Mouse (Mus musculus) gastrocnemius, adult 18-20 months (tissue): ENCODE results near the gene Nacc1. TPM values are rescaled to one million over a fixed set of nuclear protein-coding genes. Genes with fewer than 3 reads are reported as not detected.
"Not testable (repeated sequence)": the region's sequence is repeated elsewhere in the genome, so short reads cannot be mapped to it uniquely, and the experiment has no call there.

Experiments used
- DNase-seq: peaks from one replicate; pipeline ENCODE4 v3.0.0; 2021; ENCODE audit warnings: low spot score
- total RNA-seq, 2 experiments: library from RNA; stranded (reverse); gene quantifications; 2 replicates each; pipeline ENCODE4 v1.2.3; 2021

The Nacc1 gene
- total RNA-seq, 2 experiments from 2014 or later, result 19.3 to 22.8 TPM

DNA sequence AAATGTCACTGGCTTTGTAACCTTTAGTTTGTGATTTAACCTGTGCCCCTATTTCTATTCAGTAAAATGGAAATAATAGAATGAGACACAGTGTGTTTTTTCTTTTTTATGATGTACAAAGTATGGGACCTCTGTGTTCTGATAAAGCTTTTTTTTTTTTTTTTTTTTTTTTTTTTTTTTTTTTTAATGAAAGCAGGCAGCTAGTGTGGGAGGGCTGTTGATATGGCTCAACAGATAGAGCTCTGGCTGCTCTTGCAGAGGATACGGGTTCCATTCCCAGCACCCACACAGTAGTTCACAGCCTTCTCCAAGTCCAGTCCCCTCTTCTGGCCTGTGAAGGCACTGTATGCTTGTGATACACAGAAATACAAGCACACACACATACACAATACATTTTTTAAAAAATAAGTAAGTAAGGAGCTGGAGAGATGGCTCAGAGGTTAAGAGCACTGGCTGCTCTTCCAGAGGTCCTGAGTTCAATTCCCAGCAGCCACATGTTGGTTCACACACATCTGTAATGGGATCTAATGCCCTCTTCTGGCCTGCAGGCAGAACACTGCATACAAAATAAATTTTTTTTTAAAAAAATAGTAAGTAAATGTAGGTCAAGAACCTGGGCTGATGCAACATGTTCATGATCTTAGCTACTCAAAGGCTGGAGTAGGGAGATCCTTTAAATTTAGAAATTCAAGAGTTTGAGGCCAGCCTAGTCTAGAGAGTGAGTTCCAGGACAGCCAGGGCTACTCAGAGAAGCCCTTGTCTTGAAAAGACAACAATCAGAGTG lies 45.9 kb downstream of the Nacc1 start:
- DNase-seq, result no peak

DNA sequence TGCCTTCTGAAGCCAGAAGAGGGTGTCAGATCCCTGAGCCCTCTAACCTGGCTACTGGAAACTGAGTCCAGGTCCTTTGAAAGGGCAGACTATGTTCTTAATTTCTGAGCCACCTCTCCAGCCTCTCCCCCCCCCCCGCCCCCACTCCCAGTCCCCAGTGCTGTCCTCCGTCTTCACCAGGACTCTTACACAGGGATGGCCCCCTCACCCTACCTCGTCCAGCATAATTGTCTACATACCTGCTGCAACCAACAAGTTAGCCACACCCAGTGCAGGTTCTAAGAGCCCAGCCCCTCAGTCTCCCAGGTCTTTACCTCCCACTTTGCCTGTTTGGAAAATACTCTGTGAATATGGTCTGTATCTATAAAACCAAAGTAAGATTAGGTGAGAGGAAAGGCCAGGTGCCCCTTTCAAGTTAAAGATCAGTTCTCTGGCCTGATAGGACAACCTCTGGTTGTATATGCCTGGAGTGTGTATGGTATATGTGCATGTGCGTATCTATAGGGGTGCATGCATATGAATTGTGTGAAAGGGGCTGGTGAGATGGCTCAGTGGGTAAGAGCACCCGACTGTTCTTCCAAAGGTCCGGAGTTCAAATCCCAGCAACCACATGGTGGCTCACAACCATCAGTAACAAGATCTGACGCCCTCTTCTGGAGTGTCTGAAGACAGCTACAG lies 46.9 kb downstream of the Nacc1 start:
- DNase-seq, result no peak

DNA sequence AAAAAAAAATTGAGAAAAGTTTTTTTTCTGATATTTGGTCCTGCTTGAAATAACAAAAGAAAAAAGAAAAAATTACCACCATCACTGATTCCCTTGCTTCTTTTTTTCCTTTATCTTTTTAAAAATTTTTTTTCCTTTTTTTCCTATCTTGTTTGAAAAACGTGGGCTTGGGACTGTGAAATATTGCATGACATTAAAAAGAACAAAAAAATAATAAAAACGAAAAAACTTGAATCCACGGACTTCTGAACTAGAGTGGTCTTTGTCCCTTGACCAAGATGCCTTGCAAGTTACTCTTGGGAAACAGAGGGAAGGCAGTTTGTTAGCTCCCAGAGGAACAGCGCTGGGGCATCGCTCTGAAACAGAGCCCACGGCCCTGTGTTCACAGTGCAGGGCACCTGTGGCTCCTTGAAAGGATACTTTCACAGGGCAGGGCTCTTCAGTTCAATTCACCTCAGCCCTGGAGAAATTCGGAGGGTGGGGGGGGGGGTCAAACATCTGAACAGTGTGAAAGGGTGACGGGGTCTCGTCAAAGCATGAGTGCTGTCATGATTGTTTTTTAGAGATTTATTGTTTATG lies 47.6 kb downstream of the Nacc1 start:
- DNase-seq, result no peak

DNA sequence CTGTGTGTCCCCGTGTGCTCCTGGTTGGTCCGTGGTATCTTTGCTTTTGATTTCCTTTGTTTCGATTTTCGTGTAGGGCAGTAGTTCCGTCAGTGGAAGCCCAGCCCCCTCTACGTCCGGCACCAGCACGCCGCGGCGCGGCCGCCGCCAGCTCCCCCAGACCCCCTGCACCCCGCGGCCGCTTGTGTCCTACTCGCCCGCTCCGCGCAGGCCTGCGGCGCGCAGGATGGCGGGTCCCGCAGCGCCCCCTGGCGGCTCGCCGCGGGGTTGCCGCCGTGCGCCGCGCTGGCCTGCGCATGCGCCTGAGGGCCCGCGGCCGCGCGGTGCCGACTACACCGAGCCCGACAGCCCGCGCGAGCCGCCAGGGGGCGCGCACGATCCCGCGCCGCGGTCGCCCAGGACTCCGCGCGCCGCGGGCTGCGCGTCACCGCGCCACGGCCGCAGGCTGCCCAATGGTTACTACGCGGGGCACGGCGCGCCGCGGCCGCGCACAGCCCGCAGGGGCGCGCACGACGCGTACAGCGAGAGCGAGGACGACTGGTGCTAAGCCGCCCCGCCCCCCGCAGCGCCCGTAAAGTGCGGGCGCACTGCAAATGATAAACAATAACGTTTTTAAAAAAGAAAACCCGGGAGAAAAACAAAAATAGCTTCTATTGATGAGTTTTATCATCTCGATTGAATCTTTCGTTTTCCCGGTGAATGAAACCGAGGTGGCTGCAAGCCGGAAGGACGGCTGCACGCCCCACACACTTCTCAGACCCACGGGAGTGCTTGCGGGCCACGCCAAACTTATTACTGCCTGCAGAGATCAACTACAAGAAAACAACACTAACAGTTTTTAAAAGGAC lies 48.3 kb downstream of the Nacc1 start:
- peak; percentile 90 for DNase-seq

DNA sequence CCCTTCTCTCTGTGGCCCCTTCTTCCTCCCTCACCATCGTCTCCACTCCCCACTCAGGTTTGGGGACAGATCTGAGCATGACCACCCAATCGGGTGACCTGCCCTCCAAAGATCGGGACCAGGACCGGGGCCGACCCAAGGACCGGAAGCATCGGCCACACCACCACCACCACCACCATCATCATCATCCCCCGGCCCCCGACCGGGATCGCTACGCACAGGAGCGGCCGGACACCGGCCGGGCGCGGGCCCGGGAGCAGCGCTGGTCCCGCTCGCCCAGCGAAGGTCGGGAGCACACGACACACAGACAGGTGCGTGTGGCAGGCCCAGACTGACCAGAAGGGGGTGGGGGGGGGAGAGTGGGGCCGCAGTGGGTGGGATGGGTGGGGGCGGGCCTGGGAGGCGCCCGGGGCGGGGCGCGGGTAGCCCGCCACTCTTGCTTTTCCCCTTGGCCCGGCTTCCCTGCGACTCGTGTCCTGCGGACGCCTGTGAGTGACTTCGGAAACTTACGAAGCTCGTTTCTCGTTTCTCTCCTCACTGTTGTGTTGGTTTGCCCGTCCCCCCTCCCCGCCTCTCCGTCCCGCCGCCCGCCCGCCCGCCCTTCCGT lies 49.0 kb downstream of the Nacc1 start:
- no peak for DNase-seq

DNA sequence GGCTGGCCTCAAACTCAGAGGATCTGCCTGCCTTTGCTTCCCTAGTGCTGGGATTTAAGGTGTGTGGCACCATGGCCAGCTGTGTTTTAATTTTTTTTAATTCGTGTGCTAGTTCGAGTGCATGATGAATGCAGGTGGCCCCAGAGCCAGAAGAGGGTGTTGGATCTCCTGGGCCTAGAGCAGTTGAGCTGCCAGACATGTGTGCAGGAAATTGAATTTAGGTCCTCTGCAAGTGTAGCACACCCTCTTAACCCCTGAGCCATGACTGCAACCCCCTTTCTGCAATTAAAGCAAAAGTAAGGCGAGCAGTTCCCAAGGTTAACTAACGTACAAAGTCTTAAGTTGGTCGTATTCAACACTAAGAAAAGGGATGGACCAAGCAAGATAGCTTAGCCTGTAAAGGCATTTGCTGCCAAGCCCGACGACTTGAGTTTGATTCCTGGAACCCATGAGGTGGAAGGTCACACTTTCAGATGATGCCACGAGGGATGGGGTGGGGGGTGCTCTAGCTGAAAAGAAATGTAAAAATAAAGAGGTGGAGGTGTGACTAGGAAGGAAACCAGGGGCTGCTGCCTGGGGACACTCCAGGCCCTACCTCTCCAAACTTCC lies 49.6 kb downstream of the Nacc1 start:
- no peak for DNase-seq

DNA sequence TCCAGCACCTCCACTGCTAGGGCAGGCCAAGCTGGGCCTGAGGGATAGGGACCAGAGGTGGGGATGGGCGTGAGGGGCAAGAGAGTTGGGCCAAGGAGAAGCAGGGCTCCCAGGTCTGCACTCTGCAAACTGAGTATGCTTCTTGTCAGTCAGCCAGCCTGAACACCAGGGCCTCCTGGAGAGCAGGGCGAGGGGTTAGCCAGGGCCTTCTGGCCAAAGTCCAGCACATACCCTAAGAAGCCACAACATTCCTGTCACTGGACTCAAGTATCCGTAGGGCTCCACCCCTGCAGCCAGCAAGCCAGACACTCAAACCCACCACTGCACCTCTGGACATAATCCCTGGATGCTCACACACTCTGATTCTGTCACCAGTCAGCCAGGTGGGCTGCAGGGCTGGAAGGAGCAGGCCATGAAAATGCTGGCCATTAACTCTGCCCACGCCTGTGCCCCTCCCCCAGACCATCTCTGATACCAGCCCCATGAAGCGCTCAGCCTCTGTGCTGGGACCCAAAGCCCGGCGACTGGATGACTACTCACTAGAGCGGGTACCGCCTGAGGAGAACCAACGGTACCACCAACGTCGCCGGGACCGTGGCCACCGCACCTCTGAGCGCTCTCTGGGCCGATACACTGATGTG lies 51.5 kb downstream of the Nacc1 start:
- DNase-seq, result no peak

DNA sequence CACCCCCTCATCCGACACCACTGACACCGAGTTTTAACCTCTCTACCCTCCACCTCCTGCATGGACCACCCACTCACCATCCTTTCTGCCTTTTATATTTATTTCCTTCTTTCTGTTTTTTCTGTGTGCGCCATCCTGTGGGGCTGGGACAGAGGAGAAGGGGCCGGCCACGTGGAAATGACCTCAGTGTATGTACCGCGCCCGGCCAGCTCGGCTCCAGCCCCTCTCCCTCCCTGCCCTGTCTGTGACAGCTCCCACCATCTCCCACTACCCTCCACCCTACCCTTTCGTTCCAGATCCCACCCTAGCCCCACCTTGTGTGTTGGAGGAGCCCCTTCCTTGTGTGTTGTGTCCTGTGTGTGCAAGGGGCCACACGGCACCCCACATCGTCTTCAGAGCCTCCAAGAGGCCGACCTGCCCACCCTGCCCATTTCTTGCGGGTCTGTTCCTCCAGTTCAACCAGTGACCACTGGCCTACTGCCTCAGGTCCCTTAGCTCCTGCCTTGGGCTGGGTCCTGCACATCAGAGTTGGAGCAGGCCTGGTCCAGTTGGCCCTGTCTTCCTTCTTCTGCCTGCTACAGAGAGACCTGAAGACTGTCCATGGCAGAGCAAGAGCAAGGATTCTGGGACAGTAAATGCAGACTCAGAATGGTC lies 52.1 kb downstream of the Nacc1 start:
- no peak for DNase-seq

DNA sequence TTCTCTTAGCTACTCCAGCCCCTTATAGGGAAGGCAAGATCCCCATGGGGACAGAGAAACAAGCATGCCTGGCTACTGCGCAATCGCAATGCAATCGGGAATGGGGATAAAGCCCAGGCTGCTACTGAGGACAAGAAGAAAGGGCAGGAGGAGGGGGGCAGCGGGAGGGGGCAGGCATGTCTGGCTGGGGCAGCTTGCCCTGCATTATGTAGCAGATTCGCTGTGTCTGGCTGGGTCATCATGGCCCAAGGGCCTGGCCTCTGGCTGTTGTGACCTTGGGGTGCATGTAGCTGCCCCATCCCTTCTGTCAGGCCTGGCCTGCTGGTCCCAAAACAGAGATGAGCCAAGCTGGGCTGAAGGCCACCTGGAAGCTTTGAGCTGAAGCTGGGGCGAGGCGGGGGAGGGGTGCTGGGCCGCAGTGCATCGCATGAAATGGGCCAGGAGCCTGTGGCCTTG lies 52.8 kb downstream of the Nacc1 start:
- peak; percentile 82 for DNase-seq

DNA sequence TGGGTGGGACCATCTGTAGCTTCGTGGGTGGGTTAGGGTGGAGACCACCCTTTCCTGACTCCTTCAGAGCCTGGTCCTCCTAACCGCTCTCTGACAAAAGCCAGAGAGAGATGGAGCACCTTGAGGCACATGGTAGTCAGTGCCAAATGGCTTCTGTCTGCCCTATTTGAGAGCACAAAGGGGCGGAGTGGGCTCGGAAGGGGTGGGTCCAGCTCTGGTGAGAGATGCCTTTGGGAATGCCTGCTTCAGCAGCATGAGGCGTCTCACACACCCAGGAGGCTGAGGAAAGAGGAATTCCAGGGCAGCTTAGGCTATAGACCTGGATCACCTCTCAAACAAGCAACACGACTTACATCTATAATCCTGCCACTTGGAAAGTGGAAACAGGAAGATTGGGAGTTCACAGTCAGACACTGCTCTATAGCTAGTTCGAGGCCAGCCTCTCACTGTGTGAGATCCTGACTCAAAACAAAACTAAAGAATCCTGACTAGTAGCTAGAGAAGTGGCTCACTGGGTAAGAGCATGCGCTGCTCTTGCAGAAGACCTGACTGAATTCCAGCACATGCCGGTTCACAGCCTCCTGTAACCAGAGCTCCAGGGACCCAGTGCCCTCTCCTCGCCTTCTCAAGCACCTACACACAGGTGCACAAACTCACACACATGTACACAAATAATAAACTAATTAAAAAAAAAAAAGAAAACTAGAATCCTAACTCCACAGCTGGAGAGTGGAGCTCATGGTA lies 53.6 kb downstream of the Nacc1 start:
- no peak for DNase-seq

DNA sequence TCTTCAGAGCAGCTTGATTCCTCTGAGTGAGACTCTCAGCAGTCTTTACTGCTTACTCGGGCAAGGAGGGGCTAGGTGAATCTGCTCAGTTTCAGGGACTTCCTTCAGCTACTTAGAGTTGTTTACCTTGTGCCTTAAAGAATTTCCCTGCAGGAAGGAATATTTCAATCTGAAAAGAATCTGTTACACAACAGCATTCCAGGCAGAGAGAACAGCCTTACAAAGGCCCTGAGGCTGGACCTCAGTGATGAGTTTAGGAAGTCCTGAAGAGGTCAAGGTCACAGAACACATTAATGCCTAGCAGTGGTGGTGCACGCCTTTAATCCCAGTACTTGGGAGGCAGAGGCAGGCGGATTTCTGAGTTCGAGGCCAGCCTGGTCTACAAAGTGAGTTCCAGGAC lies 55.8 kb downstream of the Nacc1 start:
- DNase-seq, result no peak

DNA sequence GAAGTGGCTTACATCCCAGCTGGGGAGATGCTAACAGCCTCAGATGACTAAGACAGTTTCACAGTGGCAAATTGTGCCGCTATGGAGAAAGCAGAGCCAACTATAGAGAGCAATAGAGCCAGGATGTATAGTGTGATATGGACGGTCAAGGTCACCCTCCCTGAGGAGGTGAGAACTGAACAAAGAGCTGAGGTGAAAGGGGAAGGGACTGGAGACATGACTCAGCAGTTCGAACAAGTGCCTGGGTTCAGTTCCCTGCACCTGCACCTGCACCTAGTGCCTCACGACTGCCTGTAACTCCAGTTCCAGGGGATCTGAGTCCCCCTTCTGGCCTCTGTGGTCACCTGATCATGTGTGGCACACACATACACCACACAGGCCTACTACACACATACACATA lies 57.5 kb downstream of the Nacc1 start:
- no peak for DNase-seq

DNA sequence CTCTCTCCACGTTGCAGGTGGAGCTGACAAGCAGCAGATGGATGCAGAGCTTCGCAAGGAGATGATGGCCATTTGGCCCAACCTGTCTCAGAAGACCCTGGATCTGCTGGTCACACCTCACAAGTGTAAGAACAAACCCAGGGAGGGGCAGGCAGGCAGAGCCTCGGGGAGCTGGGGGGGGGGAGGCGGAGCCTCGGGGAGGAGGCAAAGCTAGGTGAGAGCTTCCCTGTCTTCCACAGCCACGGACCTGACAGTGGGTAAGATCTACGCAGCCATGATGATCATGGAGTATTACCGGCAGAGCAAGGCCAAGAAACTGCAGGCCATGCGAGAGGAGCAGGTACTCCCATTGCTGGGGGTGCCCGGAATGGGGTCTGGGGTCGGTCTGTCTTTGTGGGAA lies 58.1 kb downstream of the Nacc1 start:
- no peak for DNase-seq

DNA sequence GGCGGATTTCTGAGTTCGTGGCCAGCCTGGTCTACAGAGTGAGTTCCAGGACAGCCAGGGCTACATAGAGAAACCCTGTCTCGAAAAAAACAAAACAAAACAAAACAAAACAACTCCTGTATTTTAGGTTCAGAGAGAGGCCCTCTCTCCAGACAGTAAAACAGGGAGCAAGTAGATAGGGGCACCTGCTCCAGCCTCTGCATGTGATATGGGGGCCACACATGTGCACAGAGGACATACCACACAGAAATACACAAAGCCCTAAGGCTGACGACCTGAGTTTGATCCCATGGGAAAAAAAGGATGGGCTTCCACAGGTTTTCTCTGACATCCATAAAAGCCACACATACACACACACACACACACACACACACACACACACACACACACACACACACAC lies 64.2 kb downstream of the Nacc1 start:
- not testable (repeated sequence) for DNase-seq

DNA sequence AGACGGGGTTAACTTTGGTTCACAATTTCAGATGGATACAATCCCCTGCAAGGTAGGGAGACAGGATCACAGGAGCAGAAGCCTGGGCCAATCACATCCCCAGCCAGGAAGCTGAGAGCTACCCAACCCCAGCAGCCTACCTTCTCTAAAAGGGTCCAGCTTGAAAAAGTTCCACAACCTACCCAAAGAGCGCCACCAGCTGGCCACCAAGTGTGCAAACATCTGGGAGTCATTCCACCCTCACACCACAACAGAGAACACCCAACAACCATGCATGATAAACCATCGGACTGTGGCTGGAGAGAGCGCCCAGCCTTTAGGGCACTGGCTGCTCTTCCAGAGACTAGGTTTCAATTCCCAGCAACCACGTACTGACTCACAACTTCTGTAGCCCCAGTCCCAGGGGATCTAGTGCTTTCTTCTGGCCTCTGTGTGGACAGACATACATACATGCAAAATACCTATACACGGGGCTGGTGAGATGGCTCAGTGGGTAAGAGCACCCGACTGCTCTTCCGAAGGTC lies 66.5 kb downstream of the Nacc1 start:
- DNase-seq, result no peak
